Mouse (Mus musculus): ENCODE results near the gene Smg9.

DNA sequence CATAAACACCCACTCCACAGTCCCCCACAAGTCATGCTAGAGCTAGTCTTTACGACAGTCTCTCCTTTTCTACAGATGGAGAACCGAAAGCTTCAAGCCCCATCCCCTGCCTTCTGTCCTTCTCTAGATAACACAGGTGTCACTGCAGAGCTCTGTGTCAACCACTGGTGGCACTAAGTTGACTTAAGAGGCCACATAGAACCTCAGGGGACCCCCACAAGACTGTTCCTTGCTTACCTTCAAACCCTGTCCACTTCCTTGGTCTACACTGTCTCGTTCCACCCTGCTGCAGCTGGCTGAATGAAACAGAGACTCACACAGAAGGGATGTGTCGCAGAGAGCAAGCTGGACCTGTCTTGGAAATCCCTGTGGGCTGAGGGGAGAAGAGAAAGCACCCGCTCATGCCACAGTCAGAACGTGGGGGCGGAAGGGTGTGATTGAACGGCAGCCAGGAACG lies 52.5 kb downstream of the Smg9 start, which contains the start of gene Irgc1:
- TF ChIP-seq POLR2A (IDR thresholded peaks at IDR 0.05; ENCODE audit: low read depth, low read length) (no peak), CTCF (IDR thresholded peaks at IDR 0.05; ENCODE audit: extremely low read depth, insufficient read depth, insufficient read length, insufficient replicate concordance) (no peak)

All from spleen, adult 2 months (tissue).